Mouse (Mus musculus): ENCODE measurements around the gene Nudt14.

Gene Nudt14

DNA sequence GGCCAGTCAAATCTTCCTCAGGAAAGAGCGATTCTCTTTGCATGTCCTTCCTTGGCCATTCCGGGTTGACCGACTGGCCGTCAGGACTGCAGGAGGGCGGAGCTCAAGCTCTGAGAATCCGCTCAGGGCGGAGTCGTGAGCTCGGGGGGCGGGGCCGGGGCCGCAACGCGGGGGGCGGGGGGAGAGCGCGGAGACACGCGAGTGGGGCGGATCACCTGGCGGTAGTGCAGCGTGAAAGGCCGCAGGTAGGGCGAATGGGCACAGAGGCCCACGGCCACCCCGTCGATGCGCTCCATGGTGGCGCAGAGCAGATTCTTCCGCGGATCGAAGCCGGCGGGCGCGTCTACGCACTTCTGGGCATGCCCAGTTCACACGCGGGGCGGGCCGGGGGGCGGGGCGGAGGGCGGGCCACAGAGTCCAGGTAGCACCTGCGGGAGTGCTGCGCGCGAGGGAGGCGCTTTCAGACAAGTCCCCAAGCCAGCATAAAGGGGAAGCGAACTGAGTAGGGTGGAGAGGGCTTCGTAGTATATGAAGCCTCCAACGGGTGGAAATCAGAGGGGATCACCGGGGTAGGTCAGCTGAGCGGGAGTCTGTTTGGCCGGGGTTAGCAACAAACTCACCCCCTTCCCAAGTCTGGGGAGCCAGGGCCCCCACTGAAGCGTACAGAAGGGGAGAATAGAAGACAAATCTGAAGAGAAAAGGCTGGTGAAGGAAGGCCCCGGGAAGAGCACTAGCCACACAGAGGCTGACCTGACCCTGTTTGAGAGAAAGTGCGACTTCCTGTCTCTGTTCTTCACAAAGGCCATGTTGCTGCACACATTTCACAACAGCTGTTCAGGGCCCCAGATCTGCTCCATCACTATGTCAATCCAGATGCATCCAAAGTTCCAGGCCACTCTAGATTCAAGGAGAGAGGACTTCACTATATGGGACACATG, at the start of gene Nudt14:
Gene Nudt14 (minus strand): TSS at position 349 of the 938 bp plus-strand sequence.
- peak; percentile 85 for DNase-seq (ENCODE audit: low read depth, low spot score)

GRCm38 (mm10) chr12:112991444-112991843, 49.5 kb upstream of the Nudt14 start:
- no peak for DNase-seq (ENCODE audit: low read depth, low spot score)

- no peak for DNase-seq (ENCODE audit: low read depth, low spot score)
Measured at GRCm38 (mm10) chr12:112990706-112991405, 48.9 kb upstream of the Nudt14 start.

- peak; percentile 58 for DNase-seq (ENCODE audit: low read depth, low spot score)
Measured at GRCm38 (mm10) chr12:112987877-112988276, 46.0 kb upstream of the Nudt14 start.

DNA sequence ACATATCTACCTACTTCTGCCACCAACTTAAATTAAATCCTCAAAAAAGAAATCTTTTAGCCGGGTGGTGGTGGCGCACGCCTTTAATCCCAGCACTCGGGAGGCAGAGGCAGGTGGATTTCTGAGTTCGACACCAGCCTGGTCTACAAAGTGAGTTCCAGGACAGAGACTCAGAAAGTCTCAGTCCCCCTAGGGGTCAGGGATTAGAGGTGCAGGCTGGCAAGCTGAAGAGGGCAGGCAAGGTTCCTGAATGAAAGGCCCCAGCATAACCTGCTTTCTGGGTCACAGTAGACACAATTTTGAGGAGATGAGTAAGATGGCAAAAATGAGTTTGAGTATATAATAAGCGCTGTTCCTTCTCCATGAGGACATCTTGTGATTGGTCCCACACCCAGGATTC, 43.4 kb upstream of the Nudt14 start:
- peak; percentile 65 for DNase-seq (ENCODE audit: low read depth, low spot score)

DNA sequence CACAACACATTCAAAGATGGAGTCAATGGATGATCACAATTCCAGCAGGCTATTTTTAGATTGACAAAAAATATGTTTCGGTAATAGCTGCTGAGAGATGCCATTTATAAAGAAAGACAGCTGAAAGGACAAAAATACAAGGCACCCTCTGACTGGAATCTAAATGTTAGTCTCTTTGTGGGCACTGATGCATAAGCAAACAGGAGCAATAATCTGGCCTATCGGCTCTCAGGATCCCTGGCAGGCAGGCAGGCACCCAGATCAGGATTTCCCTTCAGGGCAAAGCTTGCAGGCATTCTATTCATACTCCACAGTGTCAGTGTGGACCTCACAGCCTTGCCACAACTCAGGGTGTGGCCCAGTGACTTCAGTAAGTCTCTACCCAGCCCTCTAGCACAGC, 40.1 kb upstream of the Nudt14 start:
- DNase-seq (ENCODE audit: low read depth, low spot score), result no peak

GRCm38 (mm10) chr12:112977156-112977555, 35.2 kb upstream of the Nudt14 start:
- DNase-seq (ENCODE audit: low read depth, low spot score), result peak; percentile 39

- DNase-seq (ENCODE audit: low read depth, low spot score), result peak; percentile 95
Measured at GRCm38 (mm10) chr12:112976371-112977073, 34.6 kb upstream of the Nudt14 start, which contains the start of gene Btbd6. Btbd6 (plus strand) TSS chr12:112976482.

- no peak for DNase-seq (ENCODE audit: low read depth, low spot score)
Measured at GRCm38 (mm10) chr12:112974736-112975135, 32.8 kb upstream of the Nudt14 start.

DNA sequence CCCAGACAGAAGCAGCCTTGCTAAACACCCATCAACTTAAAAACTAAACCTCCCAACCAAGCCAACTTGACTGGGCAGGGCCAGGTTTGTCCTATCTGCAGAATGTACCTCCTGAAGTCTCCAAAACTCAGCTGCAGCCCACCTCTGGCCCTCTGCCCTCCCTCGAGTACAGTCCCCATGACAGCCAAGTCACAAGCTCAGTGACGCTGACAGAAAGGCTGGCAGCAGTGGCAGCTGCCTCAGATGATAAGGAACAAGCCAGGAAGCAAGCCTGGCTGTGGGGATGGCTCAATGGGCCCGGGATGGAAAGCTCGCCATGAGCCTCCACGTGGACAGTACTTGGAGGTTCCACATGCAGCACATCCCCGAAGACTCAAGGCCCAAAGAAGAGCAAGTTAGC, 27.7 kb upstream of the Nudt14 start:
- DNase-seq (ENCODE audit: low read depth, low spot score), result no peak

DNA sequence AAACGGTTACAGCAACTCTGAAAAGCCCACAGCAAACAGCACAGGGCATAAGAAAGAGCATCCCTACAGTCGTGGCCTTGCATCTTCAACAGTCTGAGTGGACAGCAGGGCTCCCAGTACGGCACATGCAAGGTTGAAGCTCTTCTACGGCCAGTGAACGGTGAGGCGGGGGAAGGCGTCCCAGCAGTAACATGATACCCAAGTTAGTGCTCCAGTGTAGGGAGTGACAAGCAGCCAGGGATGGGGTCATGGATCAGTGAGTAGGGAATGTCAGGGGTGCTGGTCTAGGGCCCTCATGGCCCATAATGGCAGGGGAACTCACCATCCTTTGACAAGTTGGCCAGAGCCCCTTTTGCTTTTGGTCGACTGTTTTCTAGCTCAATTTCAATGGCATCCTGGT, 27.0 kb upstream of the Nudt14 start:
- DNase-seq (ENCODE audit: low read depth, low spot score), result no peak

- DNase-seq (ENCODE audit: low read depth, low spot score), result no peak
Measured at GRCm38 (mm10) chr12:112965783-112966182, 23.9 kb upstream of the Nudt14 start.

DNA sequence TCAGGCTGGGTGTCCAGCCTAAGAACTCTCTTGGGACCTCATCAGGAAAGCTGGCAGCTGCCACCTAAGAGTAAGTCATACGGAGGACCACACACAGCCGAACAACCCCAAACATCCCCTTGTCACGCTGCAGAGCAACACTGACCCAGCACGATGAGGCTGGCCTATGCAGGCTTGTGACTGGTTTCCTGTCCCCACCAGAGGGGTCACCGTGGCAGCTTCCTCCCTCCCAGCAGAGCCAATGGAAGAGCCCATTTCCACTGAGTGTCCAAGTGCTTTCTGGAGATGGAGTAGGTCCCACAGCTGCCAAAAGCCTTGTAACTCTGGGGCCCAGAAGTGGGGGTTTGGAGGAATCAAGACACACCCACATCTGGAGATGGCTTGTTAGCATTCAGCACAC, 19.9 kb upstream of the Nudt14 start:
- no peak for DNase-seq (ENCODE audit: low read depth, low spot score)

DNA sequence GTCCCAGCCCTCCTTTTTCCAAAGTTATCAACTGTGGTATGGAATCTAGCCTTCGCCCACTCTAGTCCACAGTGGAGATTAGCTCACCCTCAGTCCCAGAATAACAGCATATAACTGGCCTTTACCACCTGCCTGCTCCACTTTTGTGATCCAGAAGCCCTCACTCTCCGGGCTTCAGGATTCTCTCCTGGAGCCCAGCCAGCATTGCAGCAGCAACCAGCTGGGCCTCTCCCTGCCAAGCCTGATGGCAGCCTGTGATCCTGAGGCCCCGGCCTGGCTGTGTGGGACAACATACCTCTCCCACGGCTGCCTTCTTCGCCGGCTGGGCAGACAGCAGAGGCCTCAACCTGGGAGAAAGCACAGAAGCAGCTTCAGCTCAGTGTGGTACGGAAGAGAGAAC, 19.5 kb upstream of the Nudt14 start:
- DNase-seq (ENCODE audit: low read depth, low spot score), result no peak

GRCm38 (mm10) chr12:112959421-112959820, 17.5 kb upstream of the Nudt14 start:
- DNase-seq (ENCODE audit: low read depth, low spot score), result no peak

DNA sequence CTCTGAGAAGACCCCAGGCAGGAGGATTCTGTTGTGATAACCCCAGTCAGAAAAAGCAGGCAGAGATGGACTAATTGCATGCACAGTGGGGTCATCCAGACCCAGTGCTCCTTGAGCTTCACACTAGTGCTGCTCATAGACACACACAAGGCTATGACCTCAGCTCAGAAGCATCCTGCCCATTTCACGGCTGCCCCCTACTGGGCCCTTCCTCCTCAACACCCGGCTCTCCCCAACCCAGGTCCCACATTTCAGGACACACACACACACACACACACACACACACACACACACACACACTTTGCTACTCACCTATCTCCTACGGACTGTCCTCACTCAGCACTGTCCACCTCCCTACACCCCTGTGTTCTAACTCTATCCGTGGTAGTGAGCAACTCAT, 16.4 kb upstream of the Nudt14 start:
- peak; percentile 59 for DNase-seq (ENCODE audit: low read depth, low spot score)

DNA sequence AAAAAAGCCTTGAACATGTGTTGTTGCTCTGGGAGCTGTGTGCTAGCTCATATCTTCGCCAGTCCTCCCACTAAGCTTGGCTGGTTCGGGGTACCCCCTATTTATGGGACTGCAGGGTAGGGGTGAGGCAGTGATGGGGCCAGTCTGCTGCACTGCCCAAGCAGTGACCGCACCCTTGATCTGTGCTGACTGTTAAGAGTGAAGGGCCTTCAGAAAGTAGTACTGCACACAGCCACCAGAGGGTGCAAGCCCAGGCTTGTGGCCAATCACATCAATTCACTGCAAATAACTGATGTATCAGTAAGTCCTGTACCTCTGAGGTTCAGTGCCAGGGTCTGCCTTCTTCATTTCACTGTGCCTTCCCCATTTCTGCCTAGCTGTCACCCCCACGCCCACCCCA, 13.9 kb upstream of the Nudt14 start:
- DNase-seq (ENCODE audit: low read depth, low spot score), result peak; percentile 67

DNA sequence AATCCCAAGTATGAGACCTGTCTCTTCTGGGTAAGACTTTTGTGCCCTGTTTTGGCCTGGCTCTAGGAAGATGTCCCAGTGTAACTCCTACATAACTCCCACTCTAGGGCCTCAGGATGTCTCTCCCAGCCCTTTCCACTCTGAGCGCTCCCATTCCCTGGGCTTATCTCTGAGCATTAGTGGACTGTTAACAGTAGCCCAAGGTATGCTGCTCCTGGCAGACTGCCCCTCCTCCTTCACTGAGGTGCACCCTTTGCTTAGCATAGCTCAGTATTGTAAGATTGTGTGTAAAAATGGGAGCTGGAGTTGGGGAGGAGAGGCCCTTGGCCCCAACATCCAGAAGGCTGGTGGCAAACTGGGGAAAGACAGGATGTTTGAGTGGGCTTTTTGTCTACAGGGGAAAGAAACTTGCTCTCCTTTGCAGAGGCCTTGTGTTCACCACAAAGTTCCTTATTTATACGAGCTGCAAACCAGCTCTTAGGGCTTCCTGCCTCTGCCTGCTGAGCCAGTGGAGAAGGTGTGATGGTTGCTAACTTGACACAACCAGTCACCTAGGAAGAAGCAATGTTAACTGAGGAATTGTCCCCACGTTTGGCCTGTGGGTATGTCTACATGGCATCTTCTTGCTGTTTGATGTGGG, 11.1 kb upstream of the Nudt14 start:
- DNase-seq (ENCODE audit: low read depth, low spot score), result no peak

DNA sequence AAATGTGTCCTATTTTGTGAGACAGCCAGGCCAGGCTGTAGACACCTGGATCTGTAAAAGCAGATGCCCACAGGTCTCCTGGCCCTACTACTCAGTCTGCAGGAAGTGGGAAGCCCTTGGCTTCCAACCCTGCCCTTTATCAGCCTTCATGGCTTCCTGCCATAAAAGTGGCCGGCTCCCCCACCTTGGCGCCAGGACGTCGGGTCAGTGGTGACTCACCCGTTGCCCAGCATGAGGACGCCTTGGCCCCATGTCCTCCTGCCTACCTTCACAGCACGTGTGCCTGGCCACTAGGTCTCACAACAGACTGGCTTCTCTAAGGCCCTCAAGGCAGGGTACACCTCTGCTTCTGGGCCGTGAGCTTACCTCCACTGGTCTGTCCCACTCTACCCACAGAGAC, 10.5 kb upstream of the Nudt14 start:
- DNase-seq (ENCODE audit: low read depth, low spot score), result no peak

GRCm38 (mm10) chr12:112951150-112951842, 9.4 kb upstream of the Nudt14 start:
- DNase-seq (ENCODE audit: low read depth, low spot score), result no peak

- DNase-seq (ENCODE audit: low read depth, low spot score), result no peak
Measured at GRCm38 (mm10) chr12:112950761-112951129, 8.8 kb upstream of the Nudt14 start.

All from ZHBTc4 (cell line).